Mouse (Mus musculus): ENCODE measurements around the gene Hist1h2ah. TPM values are rescaled to one million over a fixed set of nuclear protein-coding genes. Genes with fewer than 3 reads are reported as not detected.
"Not testable (repeated sequence)": the region's sequence is repeated elsewhere in the genome, so short reads cannot be mapped to it uniquely, and the experiment has no call there.

Gene Hist1h2ah
- polyA plus RNA-seq, 1 experiment = 1.8 TPM

GRCm38 (mm10) chr13:22041651-22042567, 6.5 kb upstream of the Hist1h2ah start:
- TF ChIP-seq CTCF (IDR thresholded peaks at IDR 0.05; ENCODE audit: control insufficient read depth, insufficient read depth, insufficient replicate concordance, low read depth, low read length) (no peak), POLR2A (IDR thresholded peaks at IDR 0.05; ENCODE audit: control insufficient read depth, low read depth, low read length) (no peak)
- H3K27ac ChIP-seq (ENCODE audit: control insufficient read depth, insufficient read depth, low read depth, low read length) = peak overlapping the region; percentile 89
- H3K4me3 ChIP-seq (ENCODE audit: control insufficient read depth, low read depth, low read length) = peak overlapping the region; percentile 77
- H3K36me3 ChIP-seq (ENCODE audit: control insufficient read depth, insufficient read depth, low read length) = no peaks in the 10 kb centered on the region
- no peaks in the 10 kb centered on the region for H3K27me3 ChIP-seq (ENCODE audit: control insufficient read depth, insufficient read depth, low read length)
- no peaks in the 10 kb centered on the region; the same call in none of the 2 replicates for H3K4me1 ChIP-seq (ENCODE audit: control insufficient read depth, insufficient read depth, low read length)

- not testable (repeated sequence) for H3K27me3 ChIP-seq (ENCODE audit: control insufficient read depth, insufficient read depth, low read length); H3K36me3 ChIP-seq (ENCODE audit: control insufficient read depth, insufficient read depth, low read length); H3K4me1 ChIP-seq (ENCODE audit: control insufficient read depth, insufficient read depth, low read length)
- TF ChIP-seq POLR2A (IDR thresholded peaks at IDR 0.05; ENCODE audit: control insufficient read depth, low read depth, low read length) = peak; percentile 83
- Histone ChIP-seq H3K27ac (ENCODE audit: control insufficient read depth, insufficient read depth, low read depth, low read length) (peak within 1 kb of the TSS; percentile 89), H3K4me3 (ENCODE audit: control insufficient read depth, low read depth, low read length) (peak within 1 kb of the TSS; percentile 77)
Observed at GRCm38 (mm10) chr13:22041142-22041536, 5.8 kb upstream of the Hist1h2ah start, which contains the start of gene Hist1h4i. Hist1h4i (minus strand) TSS chr13:22041362.

- Histone ChIP-seq H3K27ac (ENCODE audit: control insufficient read depth, insufficient read depth, low read depth, low read length) (peak overlapping the region; percentile 65), H3K4me3 (ENCODE audit: control insufficient read depth, low read depth, low read length) (peak overlapping the region; percentile 8), H3K4me1 (ENCODE audit: control insufficient read depth, insufficient read depth, low read length) (peaks cover 4% of the 10 kb centered on the region)
Observed at GRCm38 (mm10) chr13:22040464-22041141, 5.2 kb upstream of the Hist1h2ah start.

GRCm38 (mm10) chr13:22039951-22040463, 4.6 kb upstream of the Hist1h2ah start:
- Histone ChIP-seq H3K4me1 (ENCODE audit: control insufficient read depth, insufficient read depth, low read length) (peaks cover 4% of the 10 kb centered on the region), H3K27ac (ENCODE audit: control insufficient read depth, insufficient read depth, low read depth, low read length) (no peak overlapping the region), H3K36me3 (ENCODE audit: control insufficient read depth, insufficient read depth, low read length) (no peaks in the 10 kb centered on the region), H3K4me3 (ENCODE audit: control insufficient read depth, low read depth, low read length) (no peak overlapping the region), H3K27me3 (ENCODE audit: control insufficient read depth, insufficient read depth, low read length) (no peaks in the 10 kb centered on the region)
- no peak for TF ChIP-seq CTCF (IDR thresholded peaks at IDR 0.05; ENCODE audit: control insufficient read depth, insufficient read depth, insufficient replicate concordance, low read depth, low read length)
- no peak for TF ChIP-seq POLR2A (IDR thresholded peaks at IDR 0.05; ENCODE audit: control insufficient read depth, low read depth, low read length)

More at GRCm38 (mm10) chr13:22040464-22041141, 5.2 kb upstream of the Hist1h2ah start:
- Histone ChIP-seq H3K27me3 (ENCODE audit: control insufficient read depth, insufficient read depth, low read length) (no peaks in the 10 kb centered on the region), H3K36me3 (ENCODE audit: control insufficient read depth, insufficient read depth, low read length) (no peaks in the 10 kb centered on the region)
- no peak for TF ChIP-seq CTCF (IDR thresholded peaks at IDR 0.05; ENCODE audit: control insufficient read depth, insufficient read depth, insufficient replicate concordance, low read depth, low read length)
- TF ChIP-seq POLR2A (IDR thresholded peaks at IDR 0.05; ENCODE audit: control insufficient read depth, low read depth, low read length) = no peak

- Histone ChIP-seq H3K27ac (ENCODE audit: control insufficient read depth, insufficient read depth, low read depth, low read length) (no peak overlapping the region), H3K4me3 (ENCODE audit: control insufficient read depth, low read depth, low read length) (no peak overlapping the region), H3K27me3 (ENCODE audit: control insufficient read depth, insufficient read depth, low read length) (no peaks in the 10 kb centered on the region), H3K36me3 (ENCODE audit: control insufficient read depth, insufficient read depth, low read length) (no peaks in the 10 kb centered on the region), H3K4me1 (ENCODE audit: control insufficient read depth, insufficient read depth, low read length) (peaks cover 4% of the 10 kb centered on the region)
- no peak for TF ChIP-seq POLR2A (IDR thresholded peaks at IDR 0.05; ENCODE audit: control insufficient read depth, low read depth, low read length)
- no peak for TF ChIP-seq CTCF (IDR thresholded peaks at IDR 0.05; ENCODE audit: control insufficient read depth, insufficient read depth, insufficient replicate concordance, low read depth, low read length)
Observed at GRCm38 (mm10) chr13:22039364-22039763, 4.0 kb upstream of the Hist1h2ah start.

- Histone ChIP-seq H3K4me3 (ENCODE audit: control insufficient read depth, low read depth, low read length) (no peak overlapping the region), H3K4me1 (ENCODE audit: control insufficient read depth, insufficient read depth, low read length) (peaks cover 4% of the 10 kb centered on the region), H3K36me3 (ENCODE audit: control insufficient read depth, insufficient read depth, low read length) (no peaks in the 10 kb centered on the region), H3K27me3 (ENCODE audit: control insufficient read depth, insufficient read depth, low read length) (no peaks in the 10 kb centered on the region), H3K27ac (ENCODE audit: control insufficient read depth, insufficient read depth, low read depth, low read length) (no peak overlapping the region)
- TF ChIP-seq CTCF (IDR thresholded peaks at IDR 0.05; ENCODE audit: control insufficient read depth, insufficient read depth, insufficient replicate concordance, low read depth, low read length) = no peak
- no peak for TF ChIP-seq POLR2A (IDR thresholded peaks at IDR 0.05; ENCODE audit: control insufficient read depth, low read depth, low read length)
Observed at GRCm38 (mm10) chr13:22037415-22037814, 2.0 kb upstream of the Hist1h2ah start.

- no peak for TF ChIP-seq CTCF (IDR thresholded peaks at IDR 0.05; ENCODE audit: control insufficient read depth, insufficient read depth, insufficient replicate concordance, low read depth, low read length)
- no peak for TF ChIP-seq POLR2A (IDR thresholded peaks at IDR 0.05; ENCODE audit: control insufficient read depth, low read depth, low read length)
- Histone ChIP-seq H3K36me3 (ENCODE audit: control insufficient read depth, insufficient read depth, low read length) (no peaks in the 10 kb centered on the region), H3K27ac (ENCODE audit: control insufficient read depth, insufficient read depth, low read depth, low read length) (peak overlapping the region; percentile 36; the same call in 1 of the 2 replicates), H3K27me3 (ENCODE audit: control insufficient read depth, insufficient read depth, low read length) (no peaks in the 10 kb centered on the region), H3K4me3 (ENCODE audit: control insufficient read depth, low read depth, low read length) (no peak overlapping the region), H3K4me1 (ENCODE audit: control insufficient read depth, insufficient read depth, low read length) (peaks cover 4% of the 10 kb centered on the region)
Observed at GRCm38 (mm10) chr13:22036986-22037385, 1.6 kb upstream of the Hist1h2ah start.

All from testis, adult 2 months (tissue).